Mouse (Mus musculus): ENCODE measurements around the gene Bsn.

Bsn gene

DNA sequence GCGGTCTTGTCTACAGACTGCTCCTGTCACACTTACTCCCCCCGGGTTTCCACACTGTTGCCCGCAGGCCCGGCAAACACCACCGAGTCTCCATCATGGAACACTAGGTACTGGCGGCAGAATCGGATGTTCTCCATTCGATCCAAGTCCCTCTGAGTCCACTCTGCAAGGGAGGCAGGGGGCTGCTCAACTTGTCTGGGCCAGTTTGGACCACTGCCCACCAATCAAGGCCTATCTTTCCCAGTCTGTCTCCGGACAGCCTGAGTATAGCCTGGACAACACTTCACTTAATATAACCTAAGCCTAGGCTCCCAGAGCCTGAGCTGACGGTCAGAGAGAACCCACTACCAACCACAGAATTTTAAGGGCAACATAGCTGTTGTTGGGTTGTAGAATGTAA, 96.6 kb downstream of the Bsn start:
- DNase-seq (ENCODE audit: low spot score): no peak

DNA sequence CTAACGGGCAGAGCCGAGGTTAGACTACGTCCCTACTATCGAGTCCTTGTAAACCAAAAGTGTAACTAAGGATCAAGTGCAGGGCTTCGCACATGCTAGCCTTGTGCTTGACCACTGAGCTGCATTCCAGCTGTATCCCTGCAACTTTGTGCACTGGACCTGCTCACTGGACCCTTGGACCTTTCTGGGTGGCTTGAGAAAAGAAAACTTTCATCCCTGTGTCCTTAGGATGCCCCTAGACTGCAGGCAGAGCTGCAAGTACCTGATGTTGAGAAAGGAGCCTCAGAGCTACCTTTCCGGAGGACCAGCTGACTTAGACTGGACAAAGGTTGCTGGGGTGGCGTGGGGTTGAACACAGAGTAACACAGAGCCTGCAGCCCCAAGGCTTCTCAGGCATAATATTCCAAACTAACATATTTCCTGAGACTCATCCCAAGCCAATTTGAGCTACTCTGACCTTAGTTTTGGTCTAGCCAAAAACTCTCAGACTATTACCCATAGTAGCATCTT, 99.5 kb downstream of the Bsn start:
- no peak for DNase-seq (ENCODE audit: low spot score)

DNA sequence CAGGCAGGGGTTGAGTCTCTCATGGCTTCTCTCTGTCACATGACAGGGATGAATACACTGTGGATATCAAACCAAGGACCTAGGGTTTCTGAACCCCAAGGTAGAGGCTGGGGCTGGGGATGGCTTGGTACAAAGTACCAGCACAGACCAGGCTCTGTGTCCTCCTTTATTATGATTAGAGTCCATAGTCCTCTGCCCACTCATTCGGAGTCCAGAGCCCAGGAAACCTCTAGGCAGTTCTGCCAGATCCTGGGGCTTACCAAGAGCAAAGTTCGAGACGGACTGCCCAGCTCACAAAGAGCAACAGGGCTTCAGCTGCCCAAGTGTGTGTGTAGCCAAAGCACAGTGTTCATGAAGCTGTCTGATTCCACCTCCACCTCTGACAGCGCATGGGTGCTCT, 104.9 kb downstream of the Bsn start:
- DNase-seq (ENCODE audit: low spot score): no peak

DNA sequence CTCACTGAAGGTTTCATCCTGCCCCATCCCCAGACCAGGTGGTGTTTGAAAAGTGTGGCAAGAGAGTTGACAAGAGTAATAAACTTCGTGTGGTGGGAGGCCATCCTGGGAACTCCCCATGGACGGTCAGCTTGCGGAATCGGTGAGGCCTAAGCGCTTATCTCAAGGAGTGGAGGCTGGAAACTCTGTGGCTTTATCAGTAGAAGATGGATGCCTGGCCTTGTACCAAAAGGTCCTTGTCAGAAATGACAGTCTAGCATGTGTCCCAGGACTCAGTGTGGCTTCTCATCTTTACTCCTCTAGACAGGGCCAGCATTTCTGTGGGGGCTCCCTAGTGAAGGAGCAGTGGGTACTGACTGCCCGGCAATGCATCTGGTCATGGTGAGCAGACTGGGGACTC, 106.6 kb downstream of the Bsn start:
- no peak for DNase-seq (ENCODE audit: low spot score)

DNA sequence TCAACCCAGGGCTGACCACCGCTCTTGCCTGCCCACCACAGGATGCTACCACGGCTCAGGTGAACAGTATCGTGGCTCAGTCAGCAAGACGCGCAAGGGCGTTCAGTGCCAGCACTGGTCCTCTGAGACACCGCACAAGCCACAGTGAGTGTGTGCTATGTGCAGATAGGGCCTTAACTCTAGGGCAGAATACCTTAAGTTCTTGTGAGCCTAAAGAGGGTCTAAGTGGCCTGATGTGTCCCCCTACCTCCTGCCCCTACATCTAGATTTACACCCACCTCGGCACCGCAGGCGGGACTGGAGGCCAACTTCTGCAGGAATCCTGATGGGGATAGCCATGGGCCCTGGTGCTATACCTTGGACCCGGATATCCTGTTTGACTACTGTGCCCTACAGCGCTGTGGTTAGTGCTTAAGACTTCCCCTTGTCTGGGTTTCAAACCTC, 107.2 kb downstream of the Bsn start, which contains the start of gene Rnf123:
Gene Rnf123, minus strand, starts transcription at position 359 of the 444 bp plus-strand sequence.
- no peak for DNase-seq (ENCODE audit: low spot score)

DNA sequence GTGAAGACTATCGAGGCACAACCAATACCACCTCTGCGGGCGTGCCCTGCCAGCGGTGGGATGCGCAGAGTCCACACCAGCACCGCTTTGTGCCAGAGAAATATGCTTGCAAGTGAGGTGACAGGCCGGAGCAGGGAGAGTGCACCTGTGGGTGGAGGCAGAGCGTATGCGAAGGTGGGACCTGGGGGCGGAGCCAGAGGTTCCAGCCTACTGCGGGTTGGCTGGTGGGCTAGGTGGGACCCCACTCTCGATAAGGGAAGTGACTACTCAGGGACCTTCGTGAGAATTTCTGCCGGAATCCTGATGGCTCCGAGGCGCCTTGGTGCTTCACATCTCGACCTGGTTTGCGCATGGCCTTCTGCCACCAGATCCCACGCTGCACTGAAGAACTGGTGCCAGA, 107.6 kb downstream of the Bsn start:
- DNase-seq (ENCODE audit: low spot score): no peak

DNA sequence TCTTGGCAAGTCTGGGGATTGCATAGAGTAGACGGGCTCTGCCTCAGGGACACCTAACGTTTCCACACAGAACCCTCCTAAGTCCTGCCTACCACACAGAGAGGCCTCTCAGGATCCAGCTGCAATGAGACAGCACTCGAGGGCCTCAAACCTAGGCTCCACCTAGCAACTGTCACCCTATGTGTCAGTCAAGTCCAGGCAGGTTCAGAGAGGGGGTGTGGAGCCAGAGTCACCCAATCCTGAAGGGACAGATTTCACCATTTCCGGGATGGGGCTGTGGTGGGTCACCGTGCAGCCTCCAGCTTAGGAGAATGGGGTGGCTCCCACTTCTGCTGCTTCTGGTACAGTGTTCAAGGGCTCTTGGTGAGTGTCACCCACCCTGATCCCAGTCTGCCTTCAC, 110.0 kb downstream of the Bsn start, which contains the start of gene Mst1:
Gene Mst1, plus strand, starts transcription at position 269 of the 400 bp plus-strand sequence.
- peak; percentile 92 for DNase-seq (ENCODE audit: low spot score)

DNA sequence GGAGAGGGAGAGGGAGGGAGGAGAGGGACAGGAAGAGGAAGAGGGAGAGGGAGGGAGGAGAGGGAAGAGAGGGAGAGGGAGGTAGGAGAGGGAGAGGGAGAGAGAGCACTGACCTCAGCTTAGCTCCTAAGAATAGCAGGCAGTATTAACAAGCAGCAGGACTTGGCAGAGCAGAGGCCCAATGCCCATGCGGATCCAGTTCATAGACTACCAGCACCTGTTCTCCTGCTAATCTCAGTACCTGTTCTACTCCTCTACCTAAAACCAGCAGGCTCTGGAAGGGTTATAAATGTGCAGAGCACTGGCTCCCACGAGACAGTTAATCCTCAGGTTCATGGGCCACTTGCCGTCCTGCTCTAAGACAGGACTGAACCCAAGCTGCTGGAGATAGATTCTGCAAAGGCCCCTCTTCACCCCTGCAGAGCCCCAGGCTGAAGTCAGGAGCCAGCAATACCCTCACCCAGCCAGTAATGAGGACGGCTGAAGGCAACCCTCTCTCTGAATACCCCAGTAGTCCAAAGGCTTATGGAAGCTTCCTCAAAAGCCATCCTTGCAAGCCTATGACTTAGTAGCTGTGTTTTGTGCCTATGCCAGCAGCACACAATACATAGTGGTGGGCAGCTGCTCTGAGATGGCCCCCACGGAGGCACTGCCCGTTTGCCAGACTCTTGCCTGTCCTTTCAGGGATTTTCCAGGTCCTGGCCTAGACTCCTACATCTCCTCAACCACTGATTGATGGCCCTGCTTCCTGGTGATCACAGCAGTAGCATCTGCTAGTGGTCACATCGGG, 116.8 kb downstream of the Bsn start:
- DNase-seq (ENCODE audit: low spot score): no peak

DNA sequence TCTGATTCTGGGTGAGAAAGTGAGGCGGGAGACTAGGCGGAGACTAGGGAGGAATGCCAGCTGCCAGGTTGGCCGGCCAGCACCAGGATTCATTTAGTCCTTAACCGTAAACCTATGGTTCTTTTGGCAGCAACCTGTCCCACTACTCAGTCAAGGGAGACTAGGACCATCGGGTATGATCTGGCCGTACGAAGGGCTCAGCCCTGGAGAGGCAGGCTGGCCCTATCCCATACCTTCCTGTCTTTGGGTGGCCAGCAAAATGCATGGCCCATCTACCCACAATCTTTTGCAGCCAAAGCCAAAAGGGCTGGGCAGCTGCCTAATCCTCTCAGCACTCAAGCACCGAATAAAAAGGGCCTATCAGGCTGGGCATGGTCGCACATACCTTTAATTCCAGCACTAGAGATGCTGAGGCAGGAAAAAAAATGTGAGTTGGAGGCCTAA, 117.7 kb downstream of the Bsn start:
- DNase-seq (ENCODE audit: low spot score): no peak

DNA sequence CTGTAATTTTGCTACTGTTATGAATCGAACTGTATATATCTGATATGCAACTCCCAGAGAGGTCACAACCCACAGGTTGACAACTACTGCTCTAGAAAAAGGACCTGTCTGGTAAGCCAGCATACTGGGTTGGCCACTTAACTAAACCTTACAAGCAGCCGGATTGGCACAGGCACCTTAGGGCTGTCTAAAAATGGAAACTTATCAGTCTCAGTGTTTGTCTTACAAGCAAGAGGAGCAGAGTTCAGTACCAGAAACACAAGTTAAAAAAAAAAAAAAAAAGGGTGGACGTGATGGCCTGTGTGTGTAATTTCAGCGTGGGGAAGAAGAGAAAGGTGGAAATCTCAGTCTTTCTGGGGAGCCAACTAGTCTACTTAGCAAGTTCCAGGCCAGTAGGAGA, 118.4 kb downstream of the Bsn start:
- no peak for DNase-seq (ENCODE audit: low spot score)

DNA sequence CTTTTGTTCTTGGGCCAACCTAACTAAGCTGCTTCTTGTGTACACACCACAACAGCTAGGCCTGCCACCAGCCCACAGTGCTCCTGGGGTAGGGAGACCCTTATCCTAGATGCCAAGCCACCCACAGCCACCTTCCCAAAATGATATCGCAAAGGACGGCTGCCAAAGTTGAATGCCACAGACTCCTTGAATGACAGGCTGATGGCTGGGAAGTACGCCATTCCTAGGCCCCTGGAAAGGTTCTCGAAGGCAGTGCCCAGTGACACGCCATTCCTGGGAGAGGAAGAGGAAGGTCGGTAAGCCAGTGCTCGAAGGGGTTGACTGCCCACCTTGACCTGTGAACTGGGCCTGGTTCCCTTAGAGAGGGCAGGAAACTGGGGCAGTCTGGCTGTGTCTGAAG, 120.7 kb downstream of the Bsn start:
- no peak for DNase-seq (ENCODE audit: low spot score)

DNA sequence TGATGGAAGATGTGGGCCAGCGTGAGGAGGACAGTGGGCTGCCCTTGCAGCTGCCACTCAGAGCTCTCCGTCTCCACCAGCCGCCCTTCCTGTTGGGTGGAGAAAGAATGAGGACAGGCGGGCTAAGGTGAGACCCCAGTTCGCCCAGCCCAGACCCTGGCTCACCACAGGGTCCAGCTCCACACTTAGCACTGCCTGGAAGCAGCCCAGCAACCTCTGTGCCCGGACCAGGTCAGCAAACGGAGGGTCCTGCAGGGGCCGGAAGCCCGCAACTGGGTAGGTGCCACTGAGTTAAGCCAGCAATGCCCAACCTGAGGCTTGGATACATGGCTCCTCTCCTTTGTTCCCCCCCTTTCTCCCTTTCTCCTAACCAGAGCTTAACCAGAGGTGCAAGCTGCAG, 121.2 kb downstream of the Bsn start:
- no peak for DNase-seq (ENCODE audit: low spot score)

DNA sequence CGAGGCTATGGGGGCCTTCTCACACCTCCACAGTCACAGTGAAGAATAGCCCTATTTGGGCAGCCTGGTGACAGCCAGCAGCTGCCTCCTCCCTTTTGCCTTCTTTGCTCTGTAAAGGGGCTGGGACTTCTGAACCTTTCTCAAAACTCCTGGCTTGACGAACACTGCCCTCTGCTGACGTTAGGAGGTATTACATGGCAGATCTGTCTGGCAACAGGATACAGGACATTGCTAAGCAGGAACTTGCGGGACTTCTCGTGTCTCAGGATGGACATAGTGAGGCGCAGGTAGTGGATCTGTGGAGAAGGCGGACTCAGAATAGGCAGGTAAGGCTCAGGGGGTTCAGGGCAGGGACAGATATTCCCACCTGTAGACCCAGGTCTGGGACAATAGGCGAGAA, 122.3 kb downstream of the Bsn start:
- peak; percentile 87 for DNase-seq (ENCODE audit: low spot score)

DNA sequence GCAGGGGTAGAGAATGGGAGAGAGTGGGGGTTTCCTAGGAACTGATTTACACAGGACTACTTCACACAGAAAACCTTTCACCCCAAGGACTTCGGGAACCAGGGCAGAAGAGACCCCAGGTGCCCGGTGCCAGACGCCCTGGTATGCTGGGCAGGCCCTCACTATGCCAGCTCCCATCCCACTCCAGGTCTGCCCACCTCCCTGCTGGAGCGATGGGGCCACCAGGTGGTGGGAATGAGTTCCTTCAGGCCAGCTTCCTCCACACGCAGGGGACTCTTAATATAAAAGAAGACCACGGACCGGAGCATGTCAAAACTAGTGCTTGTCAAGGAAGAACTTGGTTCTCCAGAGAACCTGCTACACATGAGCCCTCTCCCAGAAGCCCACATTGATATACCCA, 123.0 kb downstream of the Bsn start:
- DNase-seq (ENCODE audit: low spot score): no peak

DNA sequence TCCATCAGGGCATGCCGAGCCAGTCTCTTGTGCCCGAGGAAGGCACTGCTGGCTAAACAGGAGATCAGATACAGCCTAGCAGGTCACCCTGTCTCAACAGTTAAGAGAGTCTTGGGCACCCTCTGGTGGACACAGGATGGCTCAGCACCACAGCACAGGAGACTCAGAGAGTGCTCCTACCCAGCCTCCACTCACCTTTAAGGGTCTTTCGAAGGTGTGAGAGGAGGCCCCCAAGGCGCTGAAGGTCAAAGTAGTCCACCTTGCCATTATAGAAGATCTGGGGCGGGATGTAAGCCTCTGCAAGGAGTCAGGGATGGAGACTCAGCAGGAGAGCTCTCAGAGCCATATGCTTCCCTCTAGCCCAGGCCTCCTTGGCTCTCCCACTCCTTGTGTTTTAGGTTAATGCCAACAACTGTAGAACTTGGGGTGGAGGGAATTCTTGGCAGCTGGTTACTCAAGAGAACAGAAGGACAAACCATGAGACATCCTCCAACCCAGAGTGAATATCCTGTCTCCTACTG, 124.6 kb downstream of the Bsn start:
- DNase-seq (ENCODE audit: low spot score): peak; percentile 65

DNA sequence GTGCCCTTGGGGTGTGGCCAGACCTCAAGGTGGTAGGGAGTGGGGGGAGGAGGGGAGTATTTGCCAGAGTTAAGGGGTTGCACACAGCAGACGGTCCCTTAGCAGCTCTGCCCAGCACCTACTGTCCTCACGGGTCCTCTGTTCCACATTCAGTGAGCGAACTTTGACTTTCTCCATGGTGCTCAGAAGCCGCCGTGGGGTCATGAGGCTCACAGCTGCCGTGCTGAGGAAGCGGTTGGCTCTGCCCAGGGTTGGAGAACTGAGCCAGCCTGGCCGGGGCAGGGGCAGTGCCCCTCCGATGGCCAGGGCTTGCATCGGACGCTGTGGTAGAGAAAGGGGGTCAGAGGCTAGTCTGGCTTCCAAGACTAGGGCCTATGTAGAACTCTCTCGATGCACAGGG, 126.8 kb downstream of the Bsn start:
- DNase-seq (ENCODE audit: low spot score): no peak

DNA sequence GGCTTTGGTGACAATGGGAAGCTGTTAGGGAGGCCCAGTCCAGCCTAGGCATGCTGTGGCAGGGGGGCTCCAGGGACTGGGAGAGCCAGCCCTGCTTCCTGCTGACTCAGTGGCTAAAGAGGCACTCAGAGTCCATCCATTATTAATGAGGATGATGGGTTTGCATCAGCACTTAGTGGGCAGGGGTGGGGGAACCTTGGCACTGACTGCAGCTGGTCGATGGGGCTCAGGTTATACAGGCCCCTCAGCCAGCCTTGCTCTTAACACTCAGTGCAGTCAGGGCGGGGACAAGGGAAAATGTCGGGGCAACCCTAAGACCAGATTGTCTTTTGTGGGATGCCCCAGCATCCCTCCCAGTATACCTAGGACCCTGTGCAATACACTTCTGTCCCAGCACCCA, 128.0 kb downstream of the Bsn start:
- no peak for DNase-seq (ENCODE audit: low spot score)

DNA sequence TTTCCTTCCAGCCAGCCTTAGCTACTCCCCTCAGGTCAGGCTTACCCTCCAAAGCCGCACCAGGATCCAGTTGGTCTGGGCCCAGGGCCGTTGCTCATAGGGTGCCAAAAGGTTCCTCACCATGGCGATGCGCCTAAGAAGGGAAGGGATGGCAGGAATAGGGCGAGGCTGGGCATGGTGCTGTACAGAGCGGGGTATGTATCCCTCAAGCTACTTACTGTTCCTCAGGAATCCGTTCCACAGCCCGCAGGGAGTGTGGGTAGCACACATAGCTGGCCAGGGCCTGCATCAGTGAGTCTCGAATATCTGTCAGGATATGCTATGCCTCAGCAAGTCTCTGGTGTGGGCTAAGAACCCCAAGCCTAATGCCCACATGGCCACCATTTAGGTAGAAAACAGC, 131.9 kb downstream of the Bsn start:
- no peak for DNase-seq (ENCODE audit: low spot score)

DNA sequence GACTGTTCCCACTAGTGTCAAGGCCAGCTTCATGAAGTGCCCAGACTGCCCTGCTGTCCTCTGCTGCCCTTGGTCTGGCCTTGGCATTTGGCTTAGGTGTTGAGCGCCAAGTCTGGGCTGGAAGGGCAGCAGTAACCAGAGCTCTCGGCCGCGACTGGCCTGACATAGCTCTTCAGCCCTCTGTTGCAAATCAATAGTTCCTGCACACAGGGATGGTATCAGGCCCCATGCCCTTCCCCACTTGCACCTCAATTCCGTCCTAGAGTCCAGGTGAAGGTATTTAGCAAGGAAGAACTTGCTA, 133.0 kb downstream of the Bsn start:
- no peak for DNase-seq (ENCODE audit: low spot score)

DNA sequence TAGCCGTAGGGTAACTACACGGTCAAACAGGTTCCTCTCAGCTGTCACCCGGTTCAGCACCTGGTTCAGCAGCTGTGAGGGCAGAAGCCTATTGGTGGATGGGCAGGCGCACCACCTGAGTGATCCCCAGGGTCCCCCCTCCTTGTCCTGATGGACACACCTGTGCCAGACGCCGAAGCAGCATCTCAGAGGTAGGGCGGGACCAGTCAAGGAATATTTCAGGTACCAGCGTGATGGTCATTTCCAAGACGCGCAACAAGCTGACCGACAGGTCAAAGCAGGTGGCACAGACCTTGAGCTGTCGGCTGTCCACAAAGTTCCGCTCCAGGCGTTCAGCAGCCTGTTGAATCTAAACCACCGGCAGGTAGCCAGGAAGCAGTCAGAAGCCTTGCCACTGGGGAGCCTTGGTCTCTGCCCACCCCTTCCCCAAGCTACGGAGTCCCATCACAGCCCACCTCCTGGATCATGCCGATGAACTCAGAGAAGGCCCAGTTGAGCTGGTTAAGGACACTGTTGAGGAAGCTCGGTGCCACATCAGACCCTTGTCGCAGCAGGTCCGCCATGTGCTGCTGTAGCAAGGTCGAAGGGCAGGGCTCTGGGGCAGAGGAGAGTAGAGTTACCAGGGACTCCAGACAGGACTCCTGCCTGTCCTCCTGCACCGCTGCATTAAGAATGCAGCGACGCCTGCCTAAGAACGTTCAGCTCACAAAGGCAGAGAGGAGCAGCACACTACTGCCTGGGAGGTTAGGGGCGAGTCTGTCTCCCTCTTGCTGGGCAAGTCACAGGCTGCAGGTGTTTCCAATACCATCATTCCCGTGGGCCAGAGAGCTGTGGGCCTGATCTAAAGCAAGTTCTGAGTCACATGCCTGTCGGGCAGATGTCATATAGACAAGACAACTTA, 133.6 kb downstream of the Bsn start:
- DNase-seq (ENCODE audit: low spot score): no peak

DNA sequence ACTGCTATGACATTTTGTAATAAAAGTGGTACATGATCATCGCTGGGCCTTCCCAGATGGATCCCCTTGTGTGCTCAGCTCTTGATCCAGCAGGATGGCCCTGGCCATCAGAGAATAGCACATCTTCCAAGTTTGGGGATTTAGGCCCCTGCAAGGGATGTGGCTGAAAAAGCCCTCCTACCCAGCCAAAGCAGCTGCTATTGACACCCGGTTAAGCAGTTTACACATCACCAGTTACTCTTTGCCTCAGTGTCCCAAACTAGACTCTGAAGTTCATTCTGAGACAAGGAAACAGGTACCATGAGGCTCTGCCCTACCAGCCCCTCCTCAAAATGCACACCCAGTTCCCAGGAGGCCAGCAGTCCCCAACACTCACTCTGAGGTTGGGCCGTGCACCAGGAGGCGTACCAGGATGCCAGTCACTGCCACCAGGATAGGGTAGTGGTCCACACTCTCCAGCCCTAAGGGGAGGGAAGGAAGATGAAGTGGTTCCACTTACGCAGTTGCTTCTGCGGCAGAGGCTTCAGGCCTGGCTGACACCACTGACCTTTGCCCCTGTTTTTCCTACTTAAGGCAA, 134.4 kb downstream of the Bsn start:
- DNase-seq (ENCODE audit: low spot score): no peak

DNA sequence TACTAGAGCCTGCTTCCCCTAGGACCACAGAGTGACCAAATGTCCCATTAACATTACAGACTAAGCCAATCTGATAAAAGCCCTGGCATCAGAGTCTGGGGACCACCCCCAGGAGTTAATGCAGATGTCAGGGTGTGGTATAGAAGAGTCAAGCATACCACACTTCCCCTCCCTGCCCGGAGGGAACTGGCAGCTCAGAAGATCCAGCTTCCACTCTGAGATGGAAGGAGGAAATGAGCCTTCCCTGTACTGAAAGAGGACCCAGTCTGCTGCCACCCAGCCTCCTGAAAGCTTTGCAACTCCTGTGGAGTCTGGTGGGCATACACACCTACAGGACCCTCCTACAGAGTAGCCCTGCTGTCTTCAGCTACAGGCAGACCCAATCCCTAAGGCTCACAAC, 135.1 kb downstream of the Bsn start:
- no peak for DNase-seq (ENCODE audit: low spot score)
